In genomic region chr15:27953570-27953969, GRCm38 (mm10) we compare ENCODE assay signal across 16 mouse cellular contexts.
"Had no signal": no experiment of that assay in that cellular context is flagged by ENCODE, and none has a peak within 500 bp of the region (broad histone marks: within the 10 kb centered on the region; RNA-seq: fewer than 3 reads in every experiment).

No protein-coding gene starts in this region.

- H3K9ac ChIP-seq: liver, postnatal 0 days; lung, embryonic 15.5 days; midbrain, embryonic 12.5 days; neural tube, embryonic 12.5 days; stomach, embryonic 15.5 days had no signal

- H3K4me3 ChIP-seq: lung, embryonic 15.5 days; midbrain, embryonic 10.5 days; midbrain, embryonic 12.5 days; neural tube, embryonic 12.5 days; stomach, embryonic 15.5 days had no signal

- DNase-seq: liver, postnatal 0 days; lung, adult 2 months; lung, postnatal 4 days; midbrain, embryonic 14.5 days; right cerebral cortex, postnatal 14 days; thymus, adult 2 months; thymus, postnatal 14 days; thymus, postnatal 36 days had no signal

- H3K27me3 ChIP-seq: lung, embryonic 15.5 days; midbrain, embryonic 12.5 days; neural tube, embryonic 12.5 days; stomach, embryonic 15.5 days had no signal

- H3K4me2 ChIP-seq: lung, embryonic 15.5 days; midbrain, embryonic 12.5 days; neural tube, embryonic 12.5 days; stomach, embryonic 15.5 days had no signal

- H3K27ac ChIP-seq: lung, embryonic 15.5 days; midbrain, embryonic 10.5 days; midbrain, embryonic 12.5 days; neural tube, embryonic 12.5 days; stomach, embryonic 15.5 days; stomach, postnatal 0 days had no signal

- ATAC-seq: liver, postnatal 0 days; lung, postnatal 0 days; midbrain, embryonic 16.5 days had no signal

- H3K36me3 ChIP-seq: lung, embryonic 15.5 days; midbrain, embryonic 10.5 days; midbrain, embryonic 12.5 days; neural tube, embryonic 12.5 days; stomach, embryonic 15.5 days had no signal

- H3K9me3 ChIP-seq: lung, embryonic 15.5 days; midbrain, embryonic 10.5 days; midbrain, embryonic 12.5 days; neural tube, embryonic 12.5 days; stomach, embryonic 15.5 days had no signal
